In the genomic region with DNA sequence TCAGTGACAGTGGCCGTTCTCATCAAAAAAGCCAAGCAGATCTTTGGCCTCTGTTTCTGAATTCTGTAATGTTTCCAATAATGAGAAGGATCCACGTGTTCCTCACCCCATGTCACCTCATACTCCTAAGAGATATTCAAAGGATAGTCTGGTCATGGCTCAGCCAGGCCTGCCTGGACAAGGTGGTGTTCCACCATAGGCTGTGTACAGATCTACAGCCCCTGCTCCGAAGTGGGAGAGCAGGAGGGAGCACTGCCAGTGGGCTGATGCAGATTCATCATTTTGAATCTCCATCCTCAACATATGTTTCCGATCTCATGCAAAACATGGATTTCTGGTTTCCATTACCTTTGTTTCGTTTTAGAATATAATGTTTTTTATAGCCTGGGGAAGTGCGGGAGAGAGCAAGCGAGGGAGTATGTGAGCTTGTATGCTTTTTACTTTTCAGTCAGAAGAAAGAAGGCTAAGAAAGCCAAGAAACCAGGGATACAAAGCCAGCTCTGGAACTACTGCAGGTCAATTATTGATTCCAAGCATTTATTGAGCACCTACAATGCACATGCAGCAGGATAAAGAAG, we compare ENCODE assay signal across 19 mouse cellular contexts.
DNase-seq lines count a peak whose midpoint lies in the region; ATAC-seq and TF ChIP-seq lines count a peak whose summit lies in the region.
"Had no signal": no experiment of that assay in that cellular context is flagged by ENCODE, and none has a peak within 500 bp of the region (broad histone marks: within the 10 kb centered on the region; RNA-seq: fewer than 3 reads in every experiment).

No protein-coding gene starts in this region.

- TF ChIP-seq EP300 in liver, postnatal 0 days (IDR thresholded peaks at IDR 0.05; ENCODE audit: low read depth), result no peak

- no peak for TF ChIP-seq CTCF in intestine, postnatal 0 days (IDR thresholded peaks at IDR 0.05; ENCODE audit: low read depth)
- no peak for TF ChIP-seq CTCF in liver, postnatal 0 days (IDR thresholded peaks at IDR 0.05; ENCODE audit: low read depth)

- no peak overlapping the region for H3K27ac ChIP-seq in midbrain, embryonic 11.5 days (ENCODE audit: low read depth, low read length)
- no peak overlapping the region for H3K27ac ChIP-seq in midbrain, embryonic 15.5 days
- peak overlapping the region; percentile 85 for H3K27ac ChIP-seq in embryonic facial prominence, embryonic 13.5 days
- 0 out of 2 replicates have a peak overlapping the region, but pooled peaks have one; percentile 31 for H3K27ac ChIP-seq in limb, embryonic 11.5 days (replicated peaks; ENCODE audit: low read depth, low read length)
- H3K27ac ChIP-seq in intestine, postnatal 0 days (ENCODE audit: low read depth, low read length), result no peak overlapping the region
- H3K27ac ChIP-seq in liver, postnatal 0 days (ENCODE audit: low read depth), result no peak overlapping the region
- H3K27ac ChIP-seq: forebrain, embryonic 15.5 days; heart, adult 2 months; heart, embryonic 15.5 days; hindbrain, embryonic 14.5 days; intestine, embryonic 15.5 days had no signal

- 86% methylated on average over 7 of the region's 7 CpGs for WGBS in midbrain, embryonic 11.5 days
- WGBS in midbrain, embryonic 15.5 days, result 87% methylated on average over 7 of the region's 7 CpGs
- 31% methylated on average over 7 of the region's 7 CpGs for WGBS in embryonic facial prominence, embryonic 13.5 days
- 59% methylated on average over 7 of the region's 7 CpGs for WGBS in limb, embryonic 11.5 days
- 89% methylated on average over 7 of the region's 7 CpGs for WGBS in intestine, postnatal 0 days
- WGBS in liver, postnatal 0 days (ENCODE audit: insufficient replicate concordance), result 71% methylated on average over 7 of the region's 7 CpGs

- ATAC-seq in midbrain, embryonic 11.5 days (ENCODE audit: low FRiP score), result no peak
- no peak for ATAC-seq in midbrain, embryonic 15.5 days (replicated peaks)
- ATAC-seq in embryonic facial prominence, embryonic 13.5 days (ENCODE audit: insufficient number of reproducible peaks, insufficient read depth, low FRiP score, low TSS enrichment, low read depth), result no peak
- no peak for ATAC-seq in limb, embryonic 11.5 days (ENCODE audit: insufficient number of reproducible peaks, low FRiP score, low TSS enrichment, low read depth)
- no peak for ATAC-seq in intestine, postnatal 0 days
- no peak for ATAC-seq in liver, postnatal 0 days
- ATAC-seq: forebrain, embryonic 15.5 days; intestine, embryonic 15.5 days had no signal

- DNase-seq in midbrain, embryonic 11.5 days (ENCODE audit: low spot score, missing footprints), result peak; percentile 77
- DNase-seq in limb, embryonic 11.5 days (ENCODE audit: low spot score), result no peak
- DNase-seq in urinary bladder, postnatal 36 days (ENCODE audit: low spot score in 2 of 2), result no peak
- no peak for DNase-seq in liver, postnatal 0 days
- DNase-seq: adrenal gland, postnatal 14 days; cerebellum, adult 11-12 months; cerebellum, adult 9-10 months; cerebellum, postnatal 25 days; gastrocnemius, postnatal 10 days; heart, adult 2 months; heart, postnatal 14 days had no signal

- H3K9ac ChIP-seq in midbrain, embryonic 11.5 days (ENCODE audit: low read length), result no peak overlapping the region
- H3K9ac ChIP-seq in midbrain, embryonic 15.5 days, result no peak overlapping the region
- no peak overlapping the region for H3K9ac ChIP-seq in embryonic facial prominence, embryonic 13.5 days
- no peak overlapping the region for H3K9ac ChIP-seq in limb, embryonic 11.5 days (ENCODE audit: low read length)
- H3K9ac ChIP-seq in intestine, postnatal 0 days (ENCODE audit: low read depth, low read length), result no peak overlapping the region
- H3K9ac ChIP-seq in liver, postnatal 0 days (replicated peaks), result no peak overlapping the region
- H3K9ac ChIP-seq: forebrain, embryonic 15.5 days; heart, embryonic 15.5 days; hindbrain, embryonic 14.5 days; intestine, embryonic 15.5 days had no signal

- H3K9me3 ChIP-seq in midbrain, embryonic 11.5 days (ENCODE audit: control insufficient read depth, low read length), result no peaks in the 10 kb centered on the region
- H3K9me3 ChIP-seq in midbrain, embryonic 15.5 days, result no peaks in the 10 kb centered on the region
- H3K9me3 ChIP-seq in embryonic facial prominence, embryonic 13.5 days, result peaks cover 4% of the 10 kb centered on the region; the same call in 1 of the 2 replicates
- 0 out of 2 replicates have a peak, but pooled peaks cover 3% of the 10 kb centered on the region for H3K9me3 ChIP-seq in limb, embryonic 11.5 days (ENCODE audit: control insufficient read depth, low read length)
- no peaks in the 10 kb centered on the region for H3K9me3 ChIP-seq in intestine, postnatal 0 days (ENCODE audit: control insufficient read depth)
- H3K9me3 ChIP-seq in liver, postnatal 0 days (ENCODE audit: low read length), result 0 out of 2 replicates have a peak, but pooled peaks cover 4% of the 10 kb centered on the region
- H3K9me3 ChIP-seq: forebrain, embryonic 15.5 days; heart, embryonic 15.5 days; intestine, embryonic 15.5 days had no signal

- no peak overlapping the region for H3K4me2 ChIP-seq in midbrain, embryonic 11.5 days
- no peak overlapping the region for H3K4me2 ChIP-seq in midbrain, embryonic 15.5 days
- no peak overlapping the region for H3K4me2 ChIP-seq in embryonic facial prominence, embryonic 13.5 days
- no peak overlapping the region for H3K4me2 ChIP-seq in limb, embryonic 11.5 days (ENCODE audit: low read depth, severe bottlenecking)
- no peak overlapping the region for H3K4me2 ChIP-seq in intestine, postnatal 0 days (replicated peaks; ENCODE audit: low read depth)
- no peak overlapping the region for H3K4me2 ChIP-seq in liver, postnatal 0 days (ENCODE audit: low read depth, low read length)
- H3K4me2 ChIP-seq: forebrain, embryonic 15.5 days; heart, embryonic 11.5 days; heart, embryonic 15.5 days; hindbrain, embryonic 14.5 days; intestine, embryonic 15.5 days had no signal

- H3K4me1 ChIP-seq in midbrain, embryonic 11.5 days (ENCODE audit: control insufficient read depth, insufficient read depth, low read length), result no peaks in the 10 kb centered on the region
- H3K4me1 ChIP-seq in midbrain, embryonic 15.5 days, result no peaks in the 10 kb centered on the region
- H3K4me1 ChIP-seq in embryonic facial prominence, embryonic 13.5 days, result peaks cover 40% of the 10 kb centered on the region
- peaks cover 4% of the 10 kb centered on the region; the same call in 1 of the 2 replicates for H3K4me1 ChIP-seq in limb, embryonic 11.5 days (ENCODE audit: control insufficient read depth, insufficient read depth, low read length)
- no peaks in the 10 kb centered on the region for H3K4me1 ChIP-seq in intestine, postnatal 0 days (replicated peaks; ENCODE audit: control insufficient read depth, insufficient read depth, low read length)
- H3K4me1 ChIP-seq in liver, postnatal 0 days (ENCODE audit: insufficient read depth), result no peaks in the 10 kb centered on the region
- H3K4me1 ChIP-seq: intestine, embryonic 15.5 days had no signal

- no peaks in the 10 kb centered on the region for H3K27me3 ChIP-seq in midbrain, embryonic 11.5 days (ENCODE audit: control insufficient read depth, insufficient read depth, low read length)
- no peaks in the 10 kb centered on the region for H3K27me3 ChIP-seq in midbrain, embryonic 15.5 days (replicated peaks)
- no peaks in the 10 kb centered on the region for H3K27me3 ChIP-seq in embryonic facial prominence, embryonic 13.5 days
- no peaks in the 10 kb centered on the region for H3K27me3 ChIP-seq in limb, embryonic 11.5 days (ENCODE audit: control insufficient read depth, insufficient read depth, low read length)
- H3K27me3 ChIP-seq in intestine, postnatal 0 days (replicated peaks; ENCODE audit: control insufficient read depth, insufficient read depth, low read length), result no peaks in the 10 kb centered on the region
- no peaks in the 10 kb centered on the region for H3K27me3 ChIP-seq in liver, postnatal 0 days (ENCODE audit: insufficient read depth, low read length)
- H3K27me3 ChIP-seq: forebrain, embryonic 15.5 days; heart, embryonic 15.5 days; intestine, embryonic 15.5 days had no signal

- H3K36me3 ChIP-seq in midbrain, embryonic 11.5 days (ENCODE audit: control insufficient read depth, insufficient read depth, low read length), result no peaks in the 10 kb centered on the region
- H3K36me3 ChIP-seq in midbrain, embryonic 15.5 days (replicated peaks), result no peaks in the 10 kb centered on the region
- no peaks in the 10 kb centered on the region for H3K36me3 ChIP-seq in embryonic facial prominence, embryonic 13.5 days
- H3K36me3 ChIP-seq in limb, embryonic 11.5 days (ENCODE audit: control insufficient read depth, insufficient read depth, low read length), result no peaks in the 10 kb centered on the region
- H3K36me3 ChIP-seq in intestine, postnatal 0 days (ENCODE audit: control insufficient read depth, insufficient read depth), result no peaks in the 10 kb centered on the region
- no peaks in the 10 kb centered on the region for H3K36me3 ChIP-seq in liver, postnatal 0 days (replicated peaks; ENCODE audit: insufficient read depth, low read length)
- H3K36me3 ChIP-seq: forebrain, embryonic 15.5 days; heart, embryonic 15.5 days; intestine, embryonic 15.5 days had no signal

- no peak overlapping the region for H3K4me3 ChIP-seq in midbrain, embryonic 11.5 days (ENCODE audit: low read depth, low read length)
- H3K4me3 ChIP-seq in midbrain, embryonic 15.5 days, result no peak overlapping the region
- no peak overlapping the region for H3K4me3 ChIP-seq in embryonic facial prominence, embryonic 13.5 days
- H3K4me3 ChIP-seq in limb, embryonic 11.5 days (ENCODE audit: low read depth, low read length), result no peak overlapping the region
- no peak overlapping the region for H3K4me3 ChIP-seq in intestine, postnatal 0 days (ENCODE audit: low read depth, low read length)
- H3K4me3 ChIP-seq in liver, postnatal 0 days (ENCODE audit: low read depth, low read length), result no peak overlapping the region
- H3K4me3 ChIP-seq: forebrain, embryonic 15.5 days; heart, adult 2 months; heart, embryonic 15.5 days; intestine, embryonic 15.5 days had no signal

Comparison
In these comparisons a context has a peak if more than half of its experiments do, and no peak if none do; other contexts are left out.
1. H3K27ac ChIP-seq: peak in embryonic facial prominence, embryonic 13.5 days (single experiment) and limb, embryonic 11.5 days (single experiment); none in midbrain, embryonic 11.5 days (single experiment), midbrain, embryonic 15.5 days (single experiment), intestine, postnatal 0 days (single experiment) and liver, postnatal 0 days (single experiment).